Mouse (Mus musculus): ENCODE measurements around the gene 3110009E18Rik. TPM values are rescaled to one million over a fixed set of nuclear protein-coding genes. Genes with fewer than 3 reads are reported as not detected.

Gene 3110009E18Rik
- polyA plus RNA-seq, 1 experiment: 7.7 TPM

- H3K27ac ChIP-seq (ENCODE audit: insufficient read depth, low read length): no peak overlapping the region
- no peak overlapping the region for H3K4me3 ChIP-seq (replicated peaks; ENCODE audit: insufficient read depth, low read depth, low read length)
- WGBS: 64% methylated on average over 7 of the region's 7 CpGs
- peak; percentile 34 to 75 for DNase-seq
- TF ChIP-seq POLR2A (IDR thresholded peaks at IDR 0.05; ENCODE audit: borderline replicate concordance, insufficient read depth, low read length) (no peak), CTCF (IDR thresholded peaks at IDR 0.05; ENCODE audit: borderline replicate concordance, insufficient read depth, low read depth, low read length) (no peak)
- H3K27me3 ChIP-seq (ENCODE audit: control insufficient read depth, insufficient read depth, low read length): no peaks in the 10 kb centered on the region
- no peaks in the 10 kb centered on the region; the same call in 1 of the 2 replicates for H3K4me1 ChIP-seq (ENCODE audit: control insufficient read depth, insufficient read depth, low read length)
These were observed 15.2 kb downstream of the 3110009E18Rik start for GRCm38 (mm10) chr1:120135934-120136786.

GRCm38 (mm10) chr1:120138923-120139540 lies 18.0 kb downstream of the 3110009E18Rik start:
- TF ChIP-seq POLR2A (IDR thresholded peaks at IDR 0.05; ENCODE audit: borderline replicate concordance, insufficient read depth, low read length): no peak
- TF ChIP-seq CTCF (IDR thresholded peaks at IDR 0.05; ENCODE audit: borderline replicate concordance, insufficient read depth, low read depth, low read length): no peak
- WGBS: 59% methylated on average over 7 of the region's 7 CpGs
- H3K27me3 ChIP-seq (ENCODE audit: control insufficient read depth, insufficient read depth, low read length): no peaks in the 10 kb centered on the region
- H3K4me1 ChIP-seq (ENCODE audit: control insufficient read depth, insufficient read depth, low read length): peaks cover 9% of the 10 kb centered on the region
- no peak overlapping the region for H3K4me3 ChIP-seq (replicated peaks; ENCODE audit: insufficient read depth, low read depth, low read length)
- no peak overlapping the region for H3K27ac ChIP-seq (ENCODE audit: insufficient read depth, low read length)
- no peak for DNase-seq

- Histone ChIP-seq H3K4me3 (replicated peaks; ENCODE audit: insufficient read depth, low read depth, low read length) (no peak overlapping the region), H3K4me1 (ENCODE audit: control insufficient read depth, insufficient read depth, low read length) (peaks cover 9% of the 10 kb centered on the region), H3K27me3 (ENCODE audit: control insufficient read depth, insufficient read depth, low read length) (no peaks in the 10 kb centered on the region), H3K27ac (ENCODE audit: insufficient read depth, low read length) (no peak overlapping the region)
- DNase-seq: no peak
- TF ChIP-seq POLR2A (IDR thresholded peaks at IDR 0.05; ENCODE audit: borderline replicate concordance, insufficient read depth, low read length) (no peak), CTCF (IDR thresholded peaks at IDR 0.05; ENCODE audit: borderline replicate concordance, insufficient read depth, low read depth, low read length) (no peak)
- WGBS: 95% methylated on average over 9 of the region's 9 CpGs
These were observed 19.2 kb downstream of the 3110009E18Rik start for GRCm38 (mm10) chr1:120140144-120140693.

GRCm38 (mm10) chr1:120142551-120142950 lies 21.6 kb downstream of the 3110009E18Rik start:
- DNase-seq: peak; percentile 80 to 87
- Histone ChIP-seq H3K27ac (ENCODE audit: insufficient read depth, low read length) (no peak overlapping the region), H3K27me3 (ENCODE audit: control insufficient read depth, insufficient read depth, low read length) (no peaks in the 10 kb centered on the region), H3K4me1 (ENCODE audit: control insufficient read depth, insufficient read depth, low read length) (peaks cover 9% of the 10 kb centered on the region), H3K4me3 (replicated peaks; ENCODE audit: insufficient read depth, low read depth, low read length) (no peak overlapping the region)
- 9% methylated on average over 5 of the region's 5 CpGs for WGBS
- TF ChIP-seq CTCF (IDR thresholded peaks at IDR 0.05; ENCODE audit: borderline replicate concordance, insufficient read depth, low read depth, low read length) (no peak), POLR2A (IDR thresholded peaks at IDR 0.05; ENCODE audit: borderline replicate concordance, insufficient read depth, low read length) (no peak)

- no peak overlapping the region for H3K4me3 ChIP-seq (replicated peaks; ENCODE audit: insufficient read depth, low read depth, low read length)
- 88% methylated on average over 8 of the region's 8 CpGs for WGBS
- no peak for DNase-seq
- TF ChIP-seq POLR2A (IDR thresholded peaks at IDR 0.05; ENCODE audit: borderline replicate concordance, insufficient read depth, low read length) (no peak), CTCF (IDR thresholded peaks at IDR 0.05; ENCODE audit: borderline replicate concordance, insufficient read depth, low read depth, low read length) (no peak)
- H3K27me3 ChIP-seq (ENCODE audit: control insufficient read depth, insufficient read depth, low read length): no peaks in the 10 kb centered on the region
- peaks cover 9% of the 10 kb centered on the region for H3K4me1 ChIP-seq (ENCODE audit: control insufficient read depth, insufficient read depth, low read length)
- no peak overlapping the region for H3K27ac ChIP-seq (ENCODE audit: insufficient read depth, low read length)
These were observed 24.7 kb downstream of the 3110009E18Rik start for GRCm38 (mm10) chr1:120145527-120146216.

GRCm38 (mm10) chr1:120146994-120147393 lies 26.0 kb downstream of the 3110009E18Rik start:
- TF ChIP-seq CTCF (IDR thresholded peaks at IDR 0.05; ENCODE audit: borderline replicate concordance, insufficient read depth, low read depth, low read length) (no peak), POLR2A (IDR thresholded peaks at IDR 0.05; ENCODE audit: borderline replicate concordance, insufficient read depth, low read length) (no peak)
- Histone ChIP-seq H3K27me3 (ENCODE audit: control insufficient read depth, insufficient read depth, low read length) (no peaks in the 10 kb centered on the region), H3K27ac (ENCODE audit: insufficient read depth, low read length) (no peak overlapping the region), H3K4me1 (ENCODE audit: control insufficient read depth, insufficient read depth, low read length) (peaks cover 9% of the 10 kb centered on the region), H3K4me3 (replicated peaks; ENCODE audit: insufficient read depth, low read depth, low read length) (no peak overlapping the region)
- DNase-seq: no peak

- Histone ChIP-seq H3K4me1 (ENCODE audit: control insufficient read depth, insufficient read depth, low read length) (no peaks in the 10 kb centered on the region), H3K27ac (ENCODE audit: insufficient read depth, low read length) (no peak overlapping the region), H3K4me3 (replicated peaks; ENCODE audit: insufficient read depth, low read depth, low read length) (no peak overlapping the region), H3K27me3 (ENCODE audit: control insufficient read depth, insufficient read depth, low read length) (no peaks in the 10 kb centered on the region; the same call in 1 of the 2 replicates)
- TF ChIP-seq CTCF (IDR thresholded peaks at IDR 0.05; ENCODE audit: borderline replicate concordance, insufficient read depth, low read depth, low read length): peak; percentile 49; the same call in 1 of the 2 replicates
- no peak for TF ChIP-seq POLR2A (IDR thresholded peaks at IDR 0.05; ENCODE audit: borderline replicate concordance, insufficient read depth, low read length)
- no peak for DNase-seq
These were observed 33.2 kb downstream of the 3110009E18Rik start for GRCm38 (mm10) chr1:120154232-120154631.
